Mouse (Mus musculus) cerebellum, adult 11-12 months (tissue): ENCODE measurements around the gene Tmem222.

Source experiments
- DNase-seq: peaks from one replicate; pipeline ENCODE4 v3.0.0; 2022

The Tmem222 gene

GRCm38 (mm10) chr4:133247806-133248449 is 29.7 kb downstream of the Tmem222 start:
- no peak for DNase-seq

DNA sequence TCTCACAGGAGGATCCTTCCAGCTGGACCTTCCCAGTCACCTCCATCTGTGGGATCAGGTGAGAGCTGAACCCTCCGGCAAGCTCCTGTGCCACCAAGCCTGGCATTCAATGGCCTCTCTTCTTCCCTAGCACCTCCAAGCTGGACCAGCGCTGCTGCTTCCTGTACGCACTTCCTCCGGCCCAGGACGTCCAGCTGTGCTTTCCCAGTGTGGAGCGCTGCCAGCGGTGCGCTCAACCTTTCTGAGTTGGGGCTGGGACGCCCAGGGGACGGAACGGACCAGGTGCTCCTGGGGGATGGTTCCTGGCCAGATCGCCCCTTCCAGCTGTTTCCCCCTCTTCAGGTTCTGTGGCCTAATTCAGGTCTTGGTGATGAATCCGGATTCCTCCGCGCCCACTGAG is 30.5 kb downstream of the Tmem222 start:
- no peak for DNase-seq

DNA sequence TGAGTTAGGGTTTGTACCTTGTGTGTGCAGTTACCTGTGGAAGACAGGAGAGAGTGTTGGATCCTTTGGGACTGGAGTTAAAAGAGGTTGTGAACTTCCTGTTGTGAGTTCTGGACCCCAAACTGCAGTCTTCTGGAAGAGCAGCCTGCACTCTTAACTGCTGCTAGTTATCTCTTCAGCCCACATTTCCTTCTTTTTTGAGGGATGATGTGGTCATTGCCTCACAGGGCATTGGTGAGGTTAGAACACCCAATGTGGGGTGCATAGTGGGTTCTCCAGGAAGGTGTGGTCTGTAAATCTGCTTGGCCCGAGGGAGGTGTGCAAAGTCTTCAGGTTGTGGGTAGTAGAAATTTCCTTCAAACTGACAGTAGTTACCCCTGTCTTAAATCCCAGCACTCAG is 33.3 kb downstream of the Tmem222 start:
- no peak for DNase-seq

- no peak for DNase-seq
These were observed 34.1 kb downstream of the Tmem222 start for GRCm38 (mm10) chr4:133243538-133243937.

- no peak for DNase-seq
These were observed 34.9 kb downstream of the Tmem222 start for GRCm38 (mm10) chr4:133242710-133243109.

- DNase-seq: no peak
These were observed 35.7 kb downstream of the Tmem222 start for GRCm38 (mm10) chr4:133241910-133242309.

GRCm38 (mm10) chr4:133240934-133241908 is 36.4 kb downstream of the Tmem222 start:
- peak; percentile 77 for DNase-seq

DNA sequence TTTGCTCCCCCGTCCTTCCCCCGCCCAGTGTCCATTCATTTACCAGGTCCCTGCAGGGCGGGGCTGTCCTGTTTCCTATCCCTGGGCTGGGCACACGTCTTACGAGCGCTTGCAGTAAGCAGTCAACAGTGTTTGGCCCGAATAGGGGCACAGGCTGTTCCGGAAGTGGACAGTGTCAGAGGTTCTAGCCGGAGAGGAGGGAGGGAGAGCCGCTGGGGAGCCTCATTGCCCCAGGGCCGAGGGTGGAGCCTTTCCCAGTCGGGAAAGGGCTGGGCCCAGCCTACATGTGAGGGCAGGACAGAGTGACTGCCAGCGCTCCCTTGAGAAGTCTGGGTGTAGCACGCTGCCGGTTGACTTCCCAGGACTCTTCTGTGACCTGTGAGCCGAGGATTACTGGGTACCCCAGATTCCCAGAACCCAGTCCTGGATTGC is 37.1 kb downstream of the Tmem222 start, which contains the start of gene Map3k6:
Map3k6 (plus strand) TSS at position 329 of the 432 bp plus-strand sequence.
- no peak for DNase-seq

DNA sequence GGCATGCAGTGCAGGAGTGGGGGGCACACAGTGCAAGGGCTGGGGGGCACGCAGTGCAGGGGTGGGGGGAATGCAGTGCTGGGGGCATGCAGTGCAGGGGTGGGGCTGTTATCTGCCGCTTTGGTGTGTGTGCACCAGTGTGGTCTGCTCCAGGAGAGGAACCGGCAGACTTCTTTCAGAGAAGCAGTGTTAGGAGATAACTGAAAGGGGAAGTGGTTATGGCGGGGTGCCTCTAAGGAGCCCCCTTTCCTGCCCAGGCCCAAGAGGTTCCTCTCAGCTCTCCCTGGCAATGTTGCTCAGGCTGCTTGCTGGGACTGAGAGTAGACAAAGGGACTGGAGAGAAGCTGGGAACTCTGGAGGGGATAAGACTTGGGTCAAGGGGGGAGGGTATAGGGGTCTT is 39.7 kb downstream of the Tmem222 start:
- DNase-seq: no peak

DNA sequence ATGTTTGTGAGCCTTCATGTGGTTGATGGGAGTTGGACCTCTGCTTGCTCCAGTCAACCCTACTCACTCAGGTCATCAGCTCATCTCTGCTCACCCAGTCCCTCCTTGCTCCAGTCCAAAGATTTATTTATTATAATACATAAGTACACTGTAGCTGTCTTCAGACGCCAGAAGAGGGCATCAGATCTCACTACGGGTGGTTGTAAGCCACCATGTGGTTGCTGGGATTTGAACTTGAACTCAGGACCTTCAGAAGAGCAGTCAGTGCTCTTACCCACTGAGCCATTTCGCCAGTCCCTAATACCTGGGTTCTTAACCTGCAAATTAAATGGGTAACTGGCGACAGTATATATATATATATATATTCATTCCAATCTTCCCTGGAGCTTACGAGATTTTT is 42.2 kb downstream of the Tmem222 start:
- no peak for DNase-seq

GRCm38 (mm10) chr4:133234771-133235170 is 42.8 kb downstream of the Tmem222 start:
- DNase-seq: no peak

- no peak for DNase-seq
These were observed 44.2 kb downstream of the Tmem222 start for GRCm38 (mm10) chr4:133233285-133233976.

- no peak for DNase-seq
These were observed 48.0 kb downstream of the Tmem222 start for GRCm38 (mm10) chr4:133229582-133229981.

GRCm38 (mm10) chr4:133227636-133228035 is 50.0 kb downstream of the Tmem222 start:
- DNase-seq: no peak

- no peak for DNase-seq
These were observed 51.5 kb downstream of the Tmem222 start for GRCm38 (mm10) chr4:133226073-133226472.

DNA sequence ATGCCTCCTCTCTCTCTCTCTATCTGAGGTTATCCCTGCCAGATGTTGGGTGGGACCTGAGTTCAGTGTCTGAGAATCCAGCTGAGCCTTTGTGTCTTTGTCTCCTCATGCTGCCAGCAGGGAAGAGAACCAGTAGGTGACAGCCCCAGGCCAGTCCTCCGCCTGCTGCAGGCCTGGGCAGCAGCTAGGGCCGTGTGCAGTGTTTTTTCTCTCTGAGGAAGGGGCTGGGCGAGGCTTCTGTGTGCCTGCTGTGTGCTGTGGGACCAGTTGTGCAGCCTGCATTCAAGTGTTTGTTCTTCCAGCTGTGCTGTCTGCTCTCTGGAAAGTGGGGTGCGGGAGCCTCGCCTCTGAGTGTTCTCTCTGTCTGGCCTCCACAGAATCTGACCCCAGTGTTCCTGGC is 53.7 kb downstream of the Tmem222 start:
- DNase-seq: no peak

DNA sequence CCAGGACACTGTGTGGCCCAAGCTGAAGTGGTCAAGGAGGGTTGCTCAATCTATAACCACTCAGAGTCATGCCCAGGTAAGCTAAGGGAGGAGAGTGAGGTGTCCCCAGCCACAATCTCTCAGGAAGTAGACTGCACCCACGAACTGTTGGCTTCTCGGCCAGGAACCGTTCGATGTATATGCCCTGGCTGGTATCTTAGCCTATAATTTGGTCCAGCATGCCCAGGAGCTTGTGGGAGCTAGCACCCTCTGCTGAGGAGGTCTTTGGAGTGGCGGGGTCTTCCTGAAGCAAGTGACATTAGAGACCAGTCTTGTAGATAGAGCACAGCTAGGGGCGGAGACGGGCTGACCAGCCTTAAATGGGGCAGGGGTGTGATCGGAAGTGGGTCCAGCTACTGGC is 55.9 kb downstream of the Tmem222 start:
- DNase-seq: no peak

DNA sequence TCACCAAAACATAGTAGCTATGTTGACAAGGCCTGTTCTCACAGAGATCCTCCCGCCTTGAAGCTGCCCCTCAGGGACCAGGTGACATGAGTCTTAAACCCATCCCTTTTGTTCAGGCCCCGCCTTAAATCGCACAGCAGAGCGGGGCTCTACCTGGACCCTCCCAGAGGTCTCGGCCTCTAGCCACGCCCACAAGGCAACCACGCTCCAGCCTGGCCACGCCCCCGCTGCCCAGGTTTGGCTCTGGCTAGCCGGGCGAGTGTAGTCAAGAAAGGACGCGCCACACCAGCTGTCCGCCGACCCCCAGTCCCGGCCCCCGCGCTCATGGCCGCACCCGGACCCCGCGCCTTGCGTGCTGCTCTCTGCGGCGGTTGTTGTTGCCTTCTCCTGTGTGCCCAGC is 56.9 kb downstream of the Tmem222 start:
- no peak for DNase-seq

GRCm38 (mm10) chr4:133218745-133219144 is 58.8 kb downstream of the Tmem222 start:
- DNase-seq: no peak

GRCm38 (mm10) chr4:133217641-133218040 is 60.0 kb downstream of the Tmem222 start:
- peak; percentile 60 for DNase-seq
